ENCODE assay signal across 25 mouse cellular contexts in genomic region chr19:38337332-38337731, GRCm38 (mm10). TPM values are rescaled to one million over a fixed set of nuclear protein-coding genes. Genes with fewer than 3 reads are reported as not detected.
DNase-seq lines count a peak whose midpoint lies in the region; ATAC-seq and TF ChIP-seq lines count a peak whose summit lies in the region.
"Had no signal": no experiment of that assay in that cellular context is flagged by ENCODE, and none has a peak within 500 bp of the region (broad histone marks: within the 10 kb centered on the region; RNA-seq: fewer than 3 reads in every experiment).

No protein-coding gene starts in this region.

- no peak overlapping the region for H3K9ac ChIP-seq in intestine, embryonic 15.5 days
- H3K9ac ChIP-seq in intestine, postnatal 0 days (ENCODE audit: low read depth, low read length): no peak overlapping the region
- no peak overlapping the region for H3K9ac ChIP-seq in stomach, embryonic 14.5 days (replicated peaks; ENCODE audit: low read depth, low read length)
- H3K9ac ChIP-seq in stomach, postnatal 0 days (ENCODE audit: low read length): no peak overlapping the region
- H3K9ac ChIP-seq: forebrain, embryonic 13.5 days; heart, embryonic 13.5 days; hindbrain, embryonic 14.5 days had no signal

- 61% methylated on average over 3 of the region's 3 CpGs for WGBS in intestine, embryonic 15.5 days
- 55% methylated on average over 3 of the region's 3 CpGs for WGBS in intestine, postnatal 0 days
- 71% methylated on average over 3 of the region's 3 CpGs for WGBS in stomach, embryonic 14.5 days
- 64% methylated on average over 3 of the region's 3 CpGs for WGBS in stomach, postnatal 0 days

- H3K9me3 ChIP-seq in intestine, embryonic 15.5 days: no peaks in the 10 kb centered on the region
- no peaks in the 10 kb centered on the region for H3K9me3 ChIP-seq in intestine, postnatal 0 days (ENCODE audit: control insufficient read depth)
- H3K9me3 ChIP-seq in stomach, embryonic 14.5 days (ENCODE audit: control insufficient read depth, low read depth, low read length): no peaks in the 10 kb centered on the region
- H3K9me3 ChIP-seq in stomach, postnatal 0 days (ENCODE audit: control insufficient read depth, low read length): no peaks in the 10 kb centered on the region
- H3K9me3 ChIP-seq: forebrain, embryonic 10.5 days; forebrain, embryonic 13.5 days; heart, embryonic 10.5 days; heart, embryonic 13.5 days had no signal

- intact Hi-C loops in left cerebral cortex, adult 2 months (cut with DNase I): no loop called here

- no peak overlapping the region for H3K4me3 ChIP-seq in intestine, embryonic 15.5 days (replicated peaks)
- H3K4me3 ChIP-seq in intestine, postnatal 0 days (ENCODE audit: low read depth, low read length): no peak overlapping the region
- no peak overlapping the region for H3K4me3 ChIP-seq in stomach, embryonic 14.5 days (ENCODE audit: low read depth, low read length)
- no peak overlapping the region for H3K4me3 ChIP-seq in stomach, postnatal 0 days (ENCODE audit: low read depth, low read length)
- H3K4me3 ChIP-seq in left cerebral cortex, adult 2 months: no peak overlapping the region
- H3K4me3 ChIP-seq: forebrain, embryonic 10.5 days; forebrain, embryonic 13.5 days; heart, adult 2 months; heart, embryonic 10.5 days; heart, embryonic 13.5 days had no signal

- no peak for TF ChIP-seq EP300 in stomach, postnatal 0 days (optimal IDR thresholded peaks at IDR 0.05)

- H3K27me3 ChIP-seq in intestine, embryonic 15.5 days (replicated peaks): no peaks in the 10 kb centered on the region
- H3K27me3 ChIP-seq in intestine, postnatal 0 days (replicated peaks; ENCODE audit: control insufficient read depth, insufficient read depth, low read length): no peaks in the 10 kb centered on the region
- no peaks in the 10 kb centered on the region for H3K27me3 ChIP-seq in stomach, embryonic 14.5 days (ENCODE audit: control insufficient read depth, insufficient read depth, low read length)
- no peaks in the 10 kb centered on the region for H3K27me3 ChIP-seq in stomach, postnatal 0 days (ENCODE audit: control insufficient read depth, insufficient read depth, low read length)
- H3K27me3 ChIP-seq: forebrain, embryonic 13.5 days; heart, embryonic 13.5 days had no signal

- no peaks in the 10 kb centered on the region for H3K36me3 ChIP-seq in intestine, embryonic 15.5 days
- H3K36me3 ChIP-seq in intestine, postnatal 0 days (ENCODE audit: control insufficient read depth, insufficient read depth): no peaks in the 10 kb centered on the region
- no peaks in the 10 kb centered on the region for H3K36me3 ChIP-seq in stomach, embryonic 14.5 days (ENCODE audit: control insufficient read depth, insufficient read depth, low read length)
- H3K36me3 ChIP-seq in stomach, postnatal 0 days (ENCODE audit: control insufficient read depth, insufficient read depth, low read length): no peaks in the 10 kb centered on the region
- H3K36me3 ChIP-seq: forebrain, embryonic 10.5 days; heart, embryonic 10.5 days; heart, embryonic 13.5 days had no signal

- H3K4me2 ChIP-seq in intestine, embryonic 15.5 days (replicated peaks): no peak overlapping the region
- no peak overlapping the region for H3K4me2 ChIP-seq in intestine, postnatal 0 days (replicated peaks; ENCODE audit: low read depth)
- no peak overlapping the region for H3K4me2 ChIP-seq in stomach, embryonic 14.5 days (replicated peaks; ENCODE audit: low read depth, low read length)
- H3K4me2 ChIP-seq in stomach, postnatal 0 days (replicated peaks; ENCODE audit: low read depth): no peak overlapping the region
- H3K4me2 ChIP-seq: forebrain, embryonic 13.5 days; heart, embryonic 13.5 days; hindbrain, embryonic 14.5 days had no signal

- TF ChIP-seq CTCF in intestine, postnatal 0 days (IDR thresholded peaks at IDR 0.05; ENCODE audit: low read depth): no peak
- no peak for TF ChIP-seq CTCF in stomach, postnatal 0 days (IDR thresholded peaks at IDR 0.05; ENCODE audit: low read depth)
- no peak for TF ChIP-seq CTCF in left cerebral cortex, adult 2 months (IDR thresholded peaks at IDR 0.05)

- ATAC-seq in intestine, embryonic 15.5 days: peak; percentile 39; the same call in 1 of the 2 replicates
- peak; percentile 58 for ATAC-seq in intestine, postnatal 0 days
- peak; percentile 18; the same call in 1 of the 2 replicates for ATAC-seq in stomach, embryonic 14.5 days (ENCODE audit: insufficient number of reproducible peaks, insufficient read depth, low FRiP score, low read depth)
- ATAC-seq in stomach, postnatal 0 days (ENCODE audit: low FRiP score, low TSS enrichment): peak; percentile 73; the same call in 1 of the 2 replicates
- ATAC-seq: CD4-positive, CD25-positive, alpha-beta regulatory T cell, adult 4 months; forebrain, embryonic 13.5 days; forebrain, embryonic 16.5 days had no signal

- peak; percentile 50 for DNase-seq in stomach, postnatal 0 days (ENCODE audit: low spot score)
- no peak for DNase-seq in thymus, postnatal 36 days
- DNase-seq in left cerebral cortex, adult 2 months (ENCODE audit: extremely low spot score in 1 of 2, low spot score in 2 of 2): no peak
- DNase-seq: adrenal gland, adult 2 months; adrenal gland, postnatal 14 days; cerebellum, adult 11 months; cerebellum, adult 8-10 months; cerebellum, postnatal 10 days; cerebellum, postnatal 36 days; embryo, embryonic 11 days; gastrocnemius, postnatal 10 days; gastrocnemius, postnatal 36 days; heart, adult 2 months; heart, postnatal 14 days; heart, postnatal 4 days had no signal

- H3K27ac ChIP-seq in intestine, embryonic 15.5 days: no peak overlapping the region
- no peak overlapping the region for H3K27ac ChIP-seq in intestine, postnatal 0 days (ENCODE audit: low read depth, low read length)
- no peak overlapping the region for H3K27ac ChIP-seq in stomach, embryonic 14.5 days (ENCODE audit: low read length)
- no peak overlapping the region for H3K27ac ChIP-seq in stomach, postnatal 0 days (replicated peaks)
- H3K27ac ChIP-seq in left cerebral cortex, adult 2 months: no peak overlapping the region
- H3K27ac ChIP-seq: forebrain, embryonic 10.5 days; forebrain, embryonic 13.5 days; heart, adult 2 months; heart, embryonic 10.5 days; heart, embryonic 13.5 days; hindbrain, embryonic 14.5 days had no signal

- H3K4me1 ChIP-seq in intestine, embryonic 15.5 days (replicated peaks): no peaks in the 10 kb centered on the region
- H3K4me1 ChIP-seq in intestine, postnatal 0 days (replicated peaks; ENCODE audit: control insufficient read depth, insufficient read depth, low read length): no peaks in the 10 kb centered on the region
- no peaks in the 10 kb centered on the region for H3K4me1 ChIP-seq in stomach, embryonic 14.5 days (ENCODE audit: control insufficient read depth, insufficient read depth, low read length)
- H3K4me1 ChIP-seq in stomach, postnatal 0 days (replicated peaks; ENCODE audit: control insufficient read depth, insufficient read depth): no peaks in the 10 kb centered on the region
- H3K4me1 ChIP-seq: forebrain, embryonic 13.5 days; heart, embryonic 10.5 days had no signal

RNA-seq across cellular contexts. Expression of gene Slc35g1, which starts 58.4 kb away (rescaled TPM):
- 8.1 and 8.5 TPM in 2 replicates for polyA plus RNA-seq in intestine, embryonic 15.5 days (2015; fragmentation: Nextera tagmentation; extraction: Ambion mirVana)
- polyA plus RNA-seq in intestine, postnatal 0 days (2015; fragmentation: Nextera tagmentation; extraction: Ambion mirVana): 7.2 and 7.8 TPM in 2 replicates
- polyA plus RNA-seq in stomach, embryonic 14.5 days (2014; fragmentation: Nextera tagmentation; extraction: Ambion mirVana): 8.9 and 10.9 TPM in 2 replicates
- 20.9 and 27.3 TPM in 2 replicates for polyA plus RNA-seq in stomach, postnatal 0 days (2015; fragmentation: Nextera tagmentation; extraction: Ambion mirVana)
- total RNA-seq in left cerebral cortex, adult 2 months (2021): 1 to 10 TPM; 1.6 to 2.3 TPM

Comparison
In these comparisons a context has a peak if more than half of its experiments do, and no peak if none do; other contexts are left out.
1. ATAC-seq: peak in every context shown above with its lines; median percentile 73 in stomach, postnatal 0 days; 58 in intestine, postnatal 0 days; 39 in intestine, embryonic 15.5 days; 18 in stomach, embryonic 14.5 days.